Mouse (Mus musculus) kidney, adult 9 months (tissue): ENCODE measurements at regions not wholly inside any gene's neighbourhood (a gene's known extent, or its start where the extent isn't known, plus 50 kb on each side); places are given as distances from the start of the nearest gene placed in this dataset.
A peak's percentile ranks its signal among the peaks of the same experiment; 100 is the strongest.

Experiments
- DNase-seq: peaks from one replicate; pipeline ENCODE4 v3.0.0; 2022

DNA sequence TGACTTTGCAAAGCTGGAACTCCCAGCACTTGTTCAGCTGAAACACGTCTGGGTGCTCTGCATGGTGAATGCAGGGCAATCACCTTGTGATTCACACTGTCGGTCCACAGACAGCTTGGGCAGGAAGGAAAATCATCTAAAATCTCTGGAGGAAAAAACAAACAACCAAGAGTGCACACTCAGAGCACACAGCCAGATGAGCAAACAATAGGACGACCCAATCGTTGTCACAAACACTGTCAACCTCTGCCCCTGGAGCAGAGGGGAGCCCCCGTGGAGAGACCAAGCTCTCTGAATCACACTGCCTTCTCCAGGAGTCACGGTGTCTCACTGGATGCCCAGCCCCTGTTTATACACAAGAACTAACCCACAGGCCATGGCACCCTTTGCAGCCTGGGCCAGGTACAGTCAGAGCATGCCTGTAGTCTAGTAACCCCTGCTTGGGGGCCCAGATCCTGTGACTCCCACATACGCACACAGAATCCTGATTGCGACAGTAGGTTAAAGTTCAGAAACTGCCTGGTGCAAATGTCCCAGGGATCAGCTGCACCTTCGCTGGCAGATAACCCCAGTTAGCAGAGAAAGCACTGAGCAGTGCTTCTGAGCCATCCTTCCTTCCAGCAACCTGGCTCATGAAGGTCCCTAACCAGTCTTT is 63.0 kb upstream of the Rreb1 start:
- DNase-seq, result peak; percentile 40

DNA sequence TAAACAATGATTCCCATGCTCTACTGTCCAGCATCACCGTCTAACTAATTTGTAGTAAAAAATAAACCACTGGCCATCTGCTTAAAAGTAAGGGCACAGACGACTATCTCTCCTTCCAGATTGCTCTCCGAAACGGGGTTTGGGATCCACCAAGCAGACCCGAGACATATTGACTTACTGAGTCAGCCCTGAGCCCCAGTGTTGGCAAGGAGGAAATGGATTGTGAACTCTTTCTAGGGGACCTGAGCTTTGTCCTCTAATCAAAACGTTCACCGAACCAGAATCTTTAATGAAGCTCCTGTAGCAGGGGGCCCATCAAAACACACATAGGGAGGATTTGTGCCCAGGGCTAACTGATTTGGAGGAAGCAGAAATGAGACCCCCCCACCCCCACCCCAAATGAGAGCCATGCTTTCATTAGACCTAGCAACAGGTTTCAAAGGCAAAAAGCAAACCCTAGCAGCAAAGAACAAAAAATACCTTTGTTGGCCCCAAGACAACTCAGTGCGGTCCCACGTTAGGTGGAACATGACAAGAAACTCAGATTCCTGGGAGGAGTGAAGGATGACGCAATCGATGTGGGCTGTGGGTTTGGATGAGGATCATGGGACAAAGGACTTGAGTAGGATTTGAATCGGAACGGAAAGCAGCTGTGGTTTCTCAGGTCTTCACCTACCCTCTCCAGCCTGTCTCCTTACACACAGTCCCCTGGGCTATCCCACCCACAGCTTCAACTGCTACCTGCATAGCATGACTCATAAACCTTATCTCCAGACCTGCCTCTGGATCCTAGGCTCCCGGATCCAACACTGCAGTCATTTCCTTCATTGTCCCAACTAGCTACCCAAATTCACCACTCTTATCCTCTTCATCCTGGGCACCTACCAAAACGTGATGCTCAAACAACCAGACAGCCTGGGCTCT is 62.2 kb upstream of the Rreb1 start:
- DNase-seq, result no peak

DNA sequence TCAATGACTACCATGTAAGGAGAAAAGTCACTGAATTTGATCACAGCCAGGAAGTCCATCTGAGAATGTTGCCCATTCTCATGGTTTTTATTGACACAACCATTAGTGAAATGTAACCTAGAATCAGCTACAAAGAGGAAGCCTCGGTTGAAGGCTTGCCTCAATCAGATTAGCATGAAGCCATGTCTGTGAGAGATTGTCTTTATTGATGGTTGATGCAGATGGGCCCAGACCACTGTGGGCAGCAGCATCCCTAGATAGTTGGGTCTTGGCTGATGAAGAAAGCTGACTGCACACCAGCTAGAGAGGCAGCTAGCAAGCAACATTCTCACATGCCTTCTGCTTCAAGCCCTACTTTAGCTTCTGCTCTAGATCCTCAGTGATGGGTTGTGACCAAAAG is 60.4 kb upstream of the Rreb1 start:
- DNase-seq, result no peak

- no peak for DNase-seq
Measured at GRCm38 (mm10) chr13:37718364-37718763, 59.8 kb upstream of the Rreb1 start.
